Mouse (Mus musculus) forebrain, embryonic 10.5 days (tissue): ENCODE results near the gene Arid2. TPM values are rescaled to one million over a fixed set of nuclear protein-coding genes. Genes with fewer than 3 reads are reported as not detected.

ENCODE experiments used
- DNase-seq: peaks from one replicate; pipeline ENCODE4 v3.0.0-alpha.2; 2017; ENCODE audit warnings: low spot score; ENCODE audit errors: extremely low spot score
- H3K27ac ChIP-seq: fragments of 300-500 bp; sonication (generic); 2 replicates; pipeline ENCODE4 v1.5.1; 2016; ENCODE audit warnings: mild to moderate bottlenecking
- H3K27me3 ChIP-seq: fragments of 300-500 bp; sonication (generic); 2 replicates; pipeline ENCODE4 v1.6.1; 2016; ENCODE audit warnings: mild to moderate bottlenecking; ENCODE audit not compliant: poor library complexity, severe bottlenecking
- H3K36me3 ChIP-seq: fragments of 300-500 bp; sonication (generic); replicated peaks from 2 replicates; pipeline ENCODE4 v1.6.1; 2016; ENCODE audit warnings: mild to moderate bottlenecking, moderate library complexity
- H3K4me1 ChIP-seq: fragments of 300-500 bp; sonication (generic); 2 replicates; pipeline ENCODE4 v1.6.1; 2016
- H3K4me3 ChIP-seq: fragments of 300-500 bp; sonication (generic); 2 replicates; pipeline ENCODE4 v1.5.1; 2016; ENCODE audit warnings: mild to moderate bottlenecking, moderate library complexity
- H3K9me3 ChIP-seq: fragments of 300-500 bp; sonication (generic); 2 replicates; pipeline ENCODE4 v1.6.1; 2016; ENCODE audit warnings: mild to moderate bottlenecking, moderate library complexity
- WGBS: fragments of 180-500 bp; shearing (Covaris S2); methylation state at CpG from one replicate; pipeline ENCODE4 v1.1.7; 2016; 5-methylcytosine and 5-hydroxymethylcytosine counted together
- polyA plus RNA-seq: library from polyadenylated mRNA; unstranded; fragments of >200 nt; fragmentation: Nextera tagmentation; extraction: Ambion mirVana; gene quantifications from 2 replicates; pipeline ENCODE4 v1.2.1, GENCODE M21; 2016

Arid2 gene
- polyA plus RNA-seq, 1 experiment from 2014 or later = 28.7 TPM

DNA sequence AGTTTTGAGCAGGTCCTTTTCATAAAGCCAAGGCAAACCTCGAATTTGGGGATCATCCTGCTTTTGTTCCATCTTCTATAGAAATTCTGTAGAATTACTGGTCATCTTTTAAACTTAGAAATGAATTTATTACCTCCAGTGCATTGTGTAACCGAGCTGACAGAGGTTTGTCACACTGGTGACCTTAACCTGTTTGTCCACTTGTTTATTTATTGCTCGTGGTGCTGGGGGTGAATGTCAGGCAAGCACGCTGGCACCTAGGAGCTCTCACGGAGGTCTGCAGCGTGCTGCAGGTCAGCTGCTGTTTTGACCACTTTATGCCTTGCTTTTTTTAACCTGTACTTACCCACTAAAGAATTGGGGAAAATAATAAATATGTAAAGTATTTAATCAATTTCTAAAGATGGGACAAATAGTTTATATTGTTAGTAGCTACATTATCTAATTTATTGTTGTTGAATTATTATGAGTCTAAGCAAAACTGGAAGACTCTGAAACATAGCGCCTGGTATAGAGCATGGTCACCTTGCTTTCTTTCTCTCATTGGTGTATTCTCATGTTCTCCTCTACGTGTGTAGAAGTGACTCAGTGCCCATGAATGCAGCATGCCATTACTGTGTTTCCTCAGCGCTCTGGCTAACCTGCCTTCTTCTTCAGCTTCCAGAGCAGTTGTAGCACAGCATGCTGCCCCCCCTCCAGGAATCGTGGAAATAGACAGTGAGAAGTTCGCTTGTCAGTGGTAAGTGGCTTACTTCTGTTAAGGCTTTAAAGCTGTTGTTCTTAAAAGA lies 79.1 kb downstream of the Arid2 start:
- 92% methylated on average over 11 of the region's 11 CpGs for WGBS
- Histone ChIP-seq H3K9me3 (no peaks in the 10 kb centered on the region), H3K4me3 (no peak overlapping the region), H3K36me3 (peaks cover 99% of the 10 kb centered on the region), H3K27me3 (no peaks in the 10 kb centered on the region), H3K27ac (no peak overlapping the region), H3K4me1 (no peaks in the 10 kb centered on the region)
- DNase-seq = no peak

DNA sequence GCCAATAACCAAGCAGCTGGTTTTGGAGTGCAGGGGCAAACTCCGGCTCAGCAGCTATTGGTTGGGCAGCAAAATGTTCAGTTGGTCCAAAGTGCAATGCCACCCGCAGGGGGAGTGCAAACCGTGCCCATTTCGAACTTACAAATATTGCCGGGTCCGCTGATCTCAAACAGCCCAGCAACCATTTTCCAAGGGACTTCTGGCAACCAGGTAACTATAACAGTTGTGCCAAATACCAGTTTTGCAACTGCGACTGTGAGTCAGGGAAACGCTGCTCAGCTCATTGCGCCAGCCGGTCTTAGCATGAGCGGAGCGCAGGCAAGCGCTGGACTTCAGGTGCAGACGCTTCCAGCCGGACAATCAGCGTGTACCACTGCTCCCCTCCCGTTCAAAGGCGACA lies 84.0 kb downstream of the Arid2 start:
- H3K4me1 ChIP-seq = no peaks in the 10 kb centered on the region
- H3K36me3 ChIP-seq = peaks cover 99% of the 10 kb centered on the region
- WGBS = 97% methylated on average over 18 of the region's 18 CpGs
- no peaks in the 10 kb centered on the region for H3K27me3 ChIP-seq
- no peaks in the 10 kb centered on the region for H3K9me3 ChIP-seq
- DNase-seq = no peak
- H3K27ac ChIP-seq = no peak overlapping the region
- H3K4me3 ChIP-seq = no peak overlapping the region

- 95% methylated on average over 6 of the region's 6 CpGs for WGBS
- H3K36me3 ChIP-seq = peaks cover 100% of the 10 kb centered on the region
- H3K4me3 ChIP-seq = no peak overlapping the region
Observed at GRCm38 (mm10) chr15:96372628-96373027, 85.3 kb downstream of the Arid2 start.

GRCm38 (mm10) chr15:96373161-96373560 lies 85.8 kb downstream of the Arid2 start:
- H3K9me3 ChIP-seq = no peaks in the 10 kb centered on the region
- no peak overlapping the region for H3K27ac ChIP-seq
- H3K36me3 ChIP-seq = peaks cover 100% of the 10 kb centered on the region
- WGBS = 86% methylated on average over 5 of the region's 5 CpGs
- DNase-seq = no peak
- no peak overlapping the region for H3K4me3 ChIP-seq
- no peaks in the 10 kb centered on the region for H3K4me1 ChIP-seq
- H3K27me3 ChIP-seq = no peaks in the 10 kb centered on the region

More at GRCm38 (mm10) chr15:96372628-96373027, 85.3 kb downstream of the Arid2 start:
- H3K4me1 ChIP-seq = no peaks in the 10 kb centered on the region
- no peak for DNase-seq
- H3K9me3 ChIP-seq = no peaks in the 10 kb centered on the region
- H3K27me3 ChIP-seq = no peaks in the 10 kb centered on the region
- H3K27ac ChIP-seq = no peak overlapping the region

GRCm38 (mm10) chr15:96376214-96376613 lies 88.9 kb downstream of the Arid2 start:
- WGBS = 96% methylated on average over 2 of the region's 2 CpGs

GRCm38 (mm10) chr15:96377263-96377662 lies 89.9 kb downstream of the Arid2 start:
- Histone ChIP-seq H3K4me1 (no peaks in the 10 kb centered on the region), H3K27me3 (no peaks in the 10 kb centered on the region), H3K4me3 (no peak overlapping the region), H3K27ac (no peak overlapping the region), H3K9me3 (no peaks in the 10 kb centered on the region), H3K36me3 (peaks cover 97% of the 10 kb centered on the region)
- WGBS = 95% methylated on average over 5 of the region's 5 CpGs
- no peak for DNase-seq

More at GRCm38 (mm10) chr15:96376214-96376613, 88.9 kb downstream of the Arid2 start:
- H3K27me3 ChIP-seq = no peaks in the 10 kb centered on the region
- H3K4me3 ChIP-seq = no peak overlapping the region
- H3K36me3 ChIP-seq = peaks cover 97% of the 10 kb centered on the region
- no peaks in the 10 kb centered on the region for H3K9me3 ChIP-seq
- no peak overlapping the region for H3K27ac ChIP-seq
- no peaks in the 10 kb centered on the region for H3K4me1 ChIP-seq
- no peak for DNase-seq

- WGBS = 97% methylated on average over 7 of the region's 7 CpGs
- no peaks in the 10 kb centered on the region for H3K4me1 ChIP-seq
- H3K9me3 ChIP-seq = no peaks in the 10 kb centered on the region
- no peaks in the 10 kb centered on the region for H3K27me3 ChIP-seq
- H3K36me3 ChIP-seq = peaks cover 97% of the 10 kb centered on the region
- no peak overlapping the region for H3K4me3 ChIP-seq
- H3K27ac ChIP-seq = no peak overlapping the region
- DNase-seq = no peak
Observed at GRCm38 (mm10) chr15:96377701-96378100, 90.4 kb downstream of the Arid2 start.

DNA sequence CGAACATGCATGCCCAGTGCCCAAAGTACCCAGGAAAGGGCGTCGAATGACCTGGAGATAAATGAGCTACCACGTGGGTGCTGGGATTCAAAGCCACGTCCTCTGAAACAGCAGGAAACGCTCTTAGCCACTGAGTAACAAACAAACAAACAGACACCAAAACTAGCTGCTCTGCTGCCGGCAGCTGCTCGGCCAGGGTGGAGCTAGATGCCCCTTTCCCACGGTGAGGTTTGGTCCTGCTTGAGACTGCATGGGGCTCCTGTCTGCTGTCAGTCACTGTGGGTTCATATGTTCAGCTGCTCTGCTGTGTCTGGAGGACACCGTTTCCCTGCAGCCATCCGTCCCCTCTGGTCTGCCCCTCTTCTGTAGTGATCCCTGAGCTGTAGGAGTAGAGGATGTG lies 94.9 kb downstream of the Arid2 start:
- Histone ChIP-seq H3K4me3 (no peak overlapping the region), H3K27me3 (no peaks in the 10 kb centered on the region), H3K36me3 (peaks cover 86% of the 10 kb centered on the region), H3K9me3 (no peaks in the 10 kb centered on the region), H3K4me1 (no peaks in the 10 kb centered on the region; the same call in 1 of the 2 replicates), H3K27ac (no peak overlapping the region)
- no peak for DNase-seq
- WGBS = 96% methylated on average over 11 of the region's 11 CpGs

DNA sequence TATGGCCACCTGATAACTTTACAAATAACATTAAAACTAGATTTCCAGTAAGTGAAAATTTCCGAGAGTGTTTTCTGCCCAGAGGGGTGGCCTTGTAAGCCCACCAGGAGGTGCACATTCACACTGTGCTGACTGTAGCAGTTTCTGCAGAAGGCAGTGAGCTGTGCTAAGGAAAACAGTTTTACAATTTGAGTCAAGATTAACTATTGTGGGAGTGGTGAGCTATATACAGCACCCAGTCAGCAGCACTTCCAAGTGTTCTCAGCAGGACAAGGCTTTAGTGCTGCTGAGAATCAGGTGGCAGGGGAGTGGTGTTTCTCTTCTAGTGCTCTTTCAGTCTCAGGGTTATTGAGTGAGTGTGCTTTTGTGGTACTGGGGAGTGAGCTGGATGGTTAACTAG lies 101.2 kb downstream of the Arid2 start:
- no peak for DNase-seq
- H3K36me3 ChIP-seq = peaks cover 76% of the 10 kb centered on the region
- WGBS = 82% methylated on average over 1 of the region's 1 CpGs
- H3K4me1 ChIP-seq = no peaks in the 10 kb centered on the region; the same call in 1 of the 2 replicates
- no peaks in the 10 kb centered on the region for H3K9me3 ChIP-seq
- H3K4me3 ChIP-seq = no peak overlapping the region
- H3K27ac ChIP-seq = no peak overlapping the region
- H3K27me3 ChIP-seq = no peaks in the 10 kb centered on the region

- H3K27me3 ChIP-seq = no peaks in the 10 kb centered on the region
- H3K9me3 ChIP-seq = no peaks in the 10 kb centered on the region
- WGBS = 97% methylated on average over 3 of the region's 3 CpGs
- no peak overlapping the region for H3K27ac ChIP-seq
- H3K4me3 ChIP-seq = no peak overlapping the region
- no peaks in the 10 kb centered on the region for H3K4me1 ChIP-seq
- no peak for DNase-seq
- peaks cover 90% of the 10 kb centered on the region for H3K36me3 ChIP-seq
Observed at GRCm38 (mm10) chr15:96392878-96393277, 105.6 kb downstream of the Arid2 start.

DNA sequence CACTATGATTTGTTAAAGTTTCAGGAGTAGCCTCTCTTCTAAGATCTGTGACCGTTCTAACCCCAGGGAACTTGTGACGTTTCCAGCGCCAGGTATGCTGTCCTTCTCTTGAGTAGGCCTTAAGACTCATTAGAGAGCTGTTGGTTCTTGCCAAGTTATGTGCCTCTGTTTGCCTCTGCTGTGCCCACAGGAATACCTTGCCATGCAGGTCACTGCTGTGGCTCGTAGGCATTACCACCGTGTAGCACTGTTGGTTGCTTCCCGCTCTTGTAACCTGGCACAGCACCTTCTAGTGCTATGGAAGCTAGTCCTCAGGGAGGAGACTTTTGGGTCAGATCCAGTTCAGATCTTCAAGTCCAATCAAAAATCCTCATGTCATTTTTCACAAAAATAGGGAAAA lies 107.8 kb downstream of the Arid2 start:
- 97% methylated on average over 6 of the region's 6 CpGs for WGBS
- Histone ChIP-seq H3K9me3 (no peaks in the 10 kb centered on the region), H3K27me3 (no peaks in the 10 kb centered on the region), H3K27ac (no peak overlapping the region), H3K4me1 (no peaks in the 10 kb centered on the region), H3K4me3 (no peak overlapping the region), H3K36me3 (peaks cover 97% of the 10 kb centered on the region)
- DNase-seq = no peak

DNA sequence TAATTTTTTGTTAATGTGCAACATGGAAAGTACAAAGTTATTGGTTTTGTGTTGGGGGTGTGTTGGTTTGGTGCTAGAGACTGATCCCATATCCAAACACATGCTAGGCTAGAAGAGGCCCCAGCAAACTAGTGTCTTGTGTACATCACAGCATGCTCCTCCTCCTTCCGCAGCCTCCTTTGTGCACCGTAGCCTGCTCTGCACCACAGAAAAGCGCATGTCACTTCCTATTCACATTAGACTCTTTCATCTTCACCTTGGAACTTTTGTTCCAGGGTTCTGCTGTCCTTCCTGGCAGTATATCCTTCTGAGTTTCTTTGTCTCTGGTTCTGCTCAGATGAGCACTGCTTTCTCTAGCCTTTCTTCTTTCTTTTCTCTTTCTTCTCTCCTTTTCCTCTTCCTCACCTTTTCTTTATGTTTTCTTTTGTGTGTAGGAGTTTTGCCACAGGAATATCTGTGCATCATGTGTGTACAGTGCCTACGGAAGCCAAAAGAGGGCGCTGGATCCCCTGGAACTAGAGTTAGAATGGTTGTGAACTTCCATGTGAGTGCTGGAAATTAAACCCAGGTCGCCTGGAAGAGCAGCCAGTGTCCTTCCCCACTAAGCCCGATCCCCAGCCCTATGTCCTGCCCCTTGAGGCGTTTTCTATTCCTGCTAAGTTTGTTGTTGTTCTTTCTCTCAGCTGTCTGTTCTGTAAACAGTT lies 109.5 kb downstream of the Arid2 start:
- Histone ChIP-seq H3K4me1 (no peaks in the 10 kb centered on the region), H3K9me3 (no peaks in the 10 kb centered on the region), H3K27me3 (no peaks in the 10 kb centered on the region), H3K36me3 (peaks cover 92% of the 10 kb centered on the region), H3K27ac (no peak overlapping the region), H3K4me3 (no peak overlapping the region)
- WGBS = 86% methylated on average over 8 of the region's 8 CpGs
- DNase-seq = no peak

GRCm38 (mm10) chr15:96398333-96398732 lies 111.0 kb downstream of the Arid2 start:
- Histone ChIP-seq H3K27me3 (no peaks in the 10 kb centered on the region), H3K36me3 (peaks cover 91% of the 10 kb centered on the region)
- 94% methylated on average over 10 of the region's 10 CpGs for WGBS

More at GRCm38 (mm10) chr15:96398333-96398732, 111.0 kb downstream of the Arid2 start:
- no peaks in the 10 kb centered on the region for H3K4me1 ChIP-seq
- DNase-seq = no peak
- no peak overlapping the region for H3K4me3 ChIP-seq
- H3K27ac ChIP-seq = no peak overlapping the region
- no peaks in the 10 kb centered on the region for H3K9me3 ChIP-seq
